ENCODE assay signal across 17 mouse cellular contexts in the genomic region with DNA sequence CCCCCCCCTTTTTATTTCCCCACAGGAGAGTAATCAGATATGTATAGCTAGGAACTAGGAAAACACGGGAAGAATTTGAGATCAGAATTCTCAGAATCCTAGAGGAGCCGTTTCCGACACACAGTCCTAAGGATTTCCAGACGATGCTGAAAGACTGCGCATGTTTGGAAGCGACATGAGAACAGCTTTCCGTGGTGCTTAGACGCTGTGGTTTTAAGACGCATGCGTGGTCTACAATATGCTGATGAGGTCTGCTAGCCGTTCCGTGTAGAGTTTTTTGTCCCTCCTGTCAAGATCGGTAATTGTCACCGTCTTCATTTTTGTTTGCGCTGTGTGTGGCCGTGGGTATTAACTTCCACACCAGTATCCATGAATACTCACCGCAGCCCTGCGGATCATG.
DNase-seq lines count a peak whose midpoint lies in the region; ATAC-seq and TF ChIP-seq lines count a peak whose summit lies in the region.
"Had no signal": no experiment of that assay in that cellular context is flagged by ENCODE, and none has a peak within 500 bp of the region (broad histone marks: within the 10 kb centered on the region; RNA-seq: fewer than 3 reads in every experiment).

No protein-coding gene starts in this region.

- H3K36me3 ChIP-seq in limb, embryonic 13.5 days, result no peaks in the 10 kb centered on the region
- no peaks in the 10 kb centered on the region for H3K36me3 ChIP-seq in limb, embryonic 10.5 days
- H3K36me3 ChIP-seq: embryonic facial prominence, embryonic 12.5 days; heart, embryonic 13.5 days; hindbrain, embryonic 15.5 days had no signal

- no peak for DNase-seq in frontal cortex, postnatal 25 days (ENCODE audit: low spot score in 2 of 2)
- DNase-seq in limb, embryonic 10.5 days (ENCODE audit: low spot score), result no peak
- no peak for DNase-seq in adrenal gland, postnatal 10 days
- DNase-seq: adrenal gland, postnatal 25 days; cerebellum, adult 2 months; embryo, embryonic 11 days; gastrocnemius, postnatal 14 days; heart, postnatal 36 days had no signal

- H3K9me3 ChIP-seq in limb, embryonic 13.5 days, result no peaks in the 10 kb centered on the region
- no peaks in the 10 kb centered on the region for H3K9me3 ChIP-seq in limb, embryonic 10.5 days (replicated peaks)
- H3K9me3 ChIP-seq: embryonic facial prominence, embryonic 12.5 days; heart, embryonic 13.5 days; hindbrain, embryonic 15.5 days had no signal

- ATAC-seq in frontal cortex, adult (ENCODE audit: low TSS enrichment), result peak; percentile 71
- ATAC-seq in limb, embryonic 13.5 days (ENCODE audit: low FRiP score, low read depth), result peak; percentile 9; the same call in 1 of the 2 replicates
- ATAC-seq: activated CD4-positive, CD25-positive, alpha-beta regulatory T cell, adult 4 months; forebrain, embryonic 14.5 days; Patski had no signal

- no peaks in the 10 kb centered on the region for H3K27me3 ChIP-seq in limb, embryonic 13.5 days
- H3K27me3 ChIP-seq in limb, embryonic 10.5 days (ENCODE audit: low read depth, poor library complexity, severe bottlenecking), result no peaks in the 10 kb centered on the region
- H3K27me3 ChIP-seq: embryonic facial prominence, embryonic 12.5 days; heart, embryonic 13.5 days; hindbrain, embryonic 15.5 days; Patski had no signal

- no peak overlapping the region for H3K4me3 ChIP-seq in limb, embryonic 13.5 days
- no peak overlapping the region for H3K4me3 ChIP-seq in limb, embryonic 10.5 days
- no peak overlapping the region for H3K4me3 ChIP-seq in cortical plate, adult 2 months (ENCODE audit: insufficient read depth, low read length)
- H3K4me3 ChIP-seq: embryonic facial prominence, embryonic 12.5 days; heart, embryonic 13.5 days; hindbrain, embryonic 15.5 days had no signal

- TF ChIP-seq POLR2A in cortical plate, adult 2 months (IDR thresholded peaks at IDR 0.05; ENCODE audit: extremely low read depth, insufficient read depth, low read length), result 0 out of 2 replicates have a peak, but pooled peaks have one; percentile 33

- WGBS in limb, embryonic 13.5 days, result 82% methylated on average over 18 of the region's 18 CpGs
- WGBS in limb, embryonic 10.5 days, result 96% methylated on average over 18 of the region's 18 CpGs

- no peak overlapping the region for H3K27ac ChIP-seq in limb, embryonic 13.5 days
- H3K27ac ChIP-seq in limb, embryonic 10.5 days, result no peak overlapping the region
- no peak overlapping the region; the same call in 1 of the 2 replicates for H3K27ac ChIP-seq in cortical plate, adult 2 months (ENCODE audit: insufficient read depth, low read length)
- H3K27ac ChIP-seq: embryonic facial prominence, embryonic 12.5 days; heart, embryonic 13.5 days; hindbrain, embryonic 15.5 days had no signal

- H3K9ac ChIP-seq in limb, embryonic 13.5 days, result no peak overlapping the region
- H3K9ac ChIP-seq: embryonic facial prominence, embryonic 12.5 days; heart, embryonic 13.5 days; hindbrain, embryonic 15.5 days had no signal

- TF ChIP-seq CTCF in cortical plate, adult 2 months (IDR thresholded peaks at IDR 0.05; ENCODE audit: extremely low read depth, insufficient read depth, low read length), result no peak

- H3K4me1 ChIP-seq in limb, embryonic 13.5 days, result peaks cover 17% of the 10 kb centered on the region
- peaks cover 7% of the 10 kb centered on the region; the same call in 1 of the 2 replicates for H3K4me1 ChIP-seq in limb, embryonic 10.5 days
- 0 out of 2 replicates have a peak, but pooled peaks cover 4% of the 10 kb centered on the region for H3K4me1 ChIP-seq in cortical plate, adult 2 months (ENCODE audit: control insufficient read depth, insufficient read depth, low read length)
- H3K4me1 ChIP-seq: heart, embryonic 13.5 days had no signal

- no peak overlapping the region for H3K4me2 ChIP-seq in limb, embryonic 13.5 days (replicated peaks)
- H3K4me2 ChIP-seq: embryonic facial prominence, embryonic 12.5 days; heart, embryonic 13.5 days; hindbrain, embryonic 15.5 days had no signal
